Mouse (Mus musculus): ENCODE results near the gene Iqcf1.

DNA sequence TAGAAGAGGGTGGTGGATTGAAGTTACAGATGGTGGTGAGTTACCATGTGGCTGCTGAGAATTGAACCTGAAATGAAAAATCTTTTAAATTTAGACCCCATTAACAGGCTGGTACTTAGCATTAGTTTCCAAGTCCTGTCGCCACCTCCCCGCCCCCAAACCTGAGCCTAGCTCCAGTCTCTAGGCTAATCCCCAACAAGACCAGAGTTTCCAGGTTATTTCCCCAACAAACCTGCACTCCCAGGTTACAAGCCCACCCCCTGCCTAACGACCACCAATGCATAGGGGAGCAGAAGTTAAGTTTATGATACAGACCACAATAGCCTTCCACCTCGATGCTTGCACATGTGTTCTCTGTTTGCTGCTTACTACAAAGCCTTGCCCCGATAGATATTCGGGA is 13.8 kb downstream of the Iqcf1 start:
- TF ChIP-seq TAL1 (IDR thresholded peaks at IDR 0.05; ENCODE audit: low read length) (no peak), GATA1 (IDR thresholded peaks at IDR 0.05; ENCODE audit: low read length) (no peak)

All from erythroblast, embryonic 14.5 days (primary cell).